Mouse (Mus musculus) right cerebral cortex, postnatal 10 days (tissue): ENCODE measurements around the gene Map3k5.

ENCODE experiments used
- DNase-seq, 2 experiments: peaks; one replicate each; pipeline ENCODE4 v3.0.0; 2021; ENCODE audit warnings: low spot score in 2 of 2

The Map3k5 gene

GRCm38 (mm10) chr10:20005491-20005952 is 71.2 kb downstream of the Map3k5 start:
- no peak for DNase-seq

GRCm38 (mm10) chr10:20006333-20007093 is 72.2 kb downstream of the Map3k5 start:
- peak in 1 of 2 experiments; percentile 60 for DNase-seq

- DNase-seq, result no peak
Observed at GRCm38 (mm10) chr10:20009310-20009709, 75.0 kb downstream of the Map3k5 start.

- DNase-seq, result no peak
Observed at GRCm38 (mm10) chr10:20010018-20010417, 75.7 kb downstream of the Map3k5 start.

- peak; percentile 42 to 53 for DNase-seq
Observed at GRCm38 (mm10) chr10:20018406-20018805, 84.1 kb downstream of the Map3k5 start.

- no peak for DNase-seq
Observed at GRCm38 (mm10) chr10:20018806-20019205, 84.5 kb downstream of the Map3k5 start.

GRCm38 (mm10) chr10:20021256-20021655 is 87.0 kb downstream of the Map3k5 start:
- DNase-seq, result no peak

- DNase-seq, result no peak
Observed at GRCm38 (mm10) chr10:20021670-20022468, 87.6 kb downstream of the Map3k5 start.

- no peak for DNase-seq
Observed at GRCm38 (mm10) chr10:20022608-20023340, 88.5 kb downstream of the Map3k5 start.

- no peak for DNase-seq
Observed at GRCm38 (mm10) chr10:20023524-20023923, 89.3 kb downstream of the Map3k5 start.

- DNase-seq, result no peak
Observed at GRCm38 (mm10) chr10:20024891-20025290, 90.6 kb downstream of the Map3k5 start.

GRCm38 (mm10) chr10:20025781-20026520 is 91.7 kb downstream of the Map3k5 start:
- no peak for DNase-seq

- no peak for DNase-seq
Observed at GRCm38 (mm10) chr10:20030703-20031102, 96.4 kb downstream of the Map3k5 start.

- peak; percentile 58 to 74 for DNase-seq
Observed at GRCm38 (mm10) chr10:20031936-20032335, 97.7 kb downstream of the Map3k5 start.

GRCm38 (mm10) chr10:20036375-20036774 is 102.1 kb downstream of the Map3k5 start:
- no peak for DNase-seq

GRCm38 (mm10) chr10:20036846-20037245 is 102.6 kb downstream of the Map3k5 start:
- DNase-seq, result no peak

- peak in 1 of 2 experiments; percentile 19 for DNase-seq
Observed at GRCm38 (mm10) chr10:20039531-20039930, 105.3 kb downstream of the Map3k5 start.

GRCm38 (mm10) chr10:20040116-20040515 is 105.8 kb downstream of the Map3k5 start:
- peak in 1 of 2 experiments; percentile 22 for DNase-seq

- no peak for DNase-seq
Observed at GRCm38 (mm10) chr10:20040677-20041076, 106.4 kb downstream of the Map3k5 start.

GRCm38 (mm10) chr10:20042081-20042480 is 107.8 kb downstream of the Map3k5 start:
- DNase-seq, result no peak

- peak in 1 of 2 experiments; percentile 8 for DNase-seq
Observed at GRCm38 (mm10) chr10:20044051-20044450, 109.8 kb downstream of the Map3k5 start.
